Mouse (Mus musculus) cortical plate, adult 2 months (tissue): ENCODE results near the gene Smtn.

ENCODE experiments used
- CTCF ChIP-seq: fragments of 200-500 bp; IDR thresholded peaks from 2 replicates; pipeline ENCODE4 v1.5.1; 2011; ENCODE audit warnings: mild to moderate bottlenecking, control low read depth, low read length; ENCODE audit not compliant: insufficient read depth; ENCODE audit errors: extremely low read depth
- POLR2A ChIP-seq: fragments of 200-500 bp; IDR thresholded peaks from 2 replicates; pipeline ENCODE4 v1.6.1; 2011; ENCODE audit warnings: mild to moderate bottlenecking, low read length, control low read depth; ENCODE audit not compliant: insufficient read depth; ENCODE audit errors: extremely low read depth

DNA sequence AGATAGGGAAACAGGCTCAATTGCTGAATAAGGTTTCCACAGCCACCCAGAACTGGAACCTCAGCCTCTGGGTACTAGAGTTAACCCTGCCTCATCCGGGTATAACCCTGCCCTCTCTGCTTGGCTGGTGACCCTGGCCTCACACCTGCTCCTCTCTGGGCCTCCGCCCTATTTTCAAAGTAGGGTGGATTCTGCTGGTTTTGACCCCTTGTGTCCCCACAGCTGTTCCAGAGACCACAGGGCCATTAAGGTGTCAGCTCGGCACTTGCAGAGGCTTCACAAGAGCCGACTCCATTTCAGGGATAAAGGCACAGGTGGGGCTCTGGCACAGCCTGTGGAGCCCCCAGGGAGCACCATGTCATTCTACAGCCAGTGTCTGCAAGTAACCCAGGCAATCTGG, 47.7 kb downstream of the Smtn start:
- TF ChIP-seq POLR2A = no peak
- no peak for TF ChIP-seq CTCF
